Mouse (Mus musculus): ENCODE measurements around the gene F830045P16Rik.

F830045P16Rik gene

DNA sequence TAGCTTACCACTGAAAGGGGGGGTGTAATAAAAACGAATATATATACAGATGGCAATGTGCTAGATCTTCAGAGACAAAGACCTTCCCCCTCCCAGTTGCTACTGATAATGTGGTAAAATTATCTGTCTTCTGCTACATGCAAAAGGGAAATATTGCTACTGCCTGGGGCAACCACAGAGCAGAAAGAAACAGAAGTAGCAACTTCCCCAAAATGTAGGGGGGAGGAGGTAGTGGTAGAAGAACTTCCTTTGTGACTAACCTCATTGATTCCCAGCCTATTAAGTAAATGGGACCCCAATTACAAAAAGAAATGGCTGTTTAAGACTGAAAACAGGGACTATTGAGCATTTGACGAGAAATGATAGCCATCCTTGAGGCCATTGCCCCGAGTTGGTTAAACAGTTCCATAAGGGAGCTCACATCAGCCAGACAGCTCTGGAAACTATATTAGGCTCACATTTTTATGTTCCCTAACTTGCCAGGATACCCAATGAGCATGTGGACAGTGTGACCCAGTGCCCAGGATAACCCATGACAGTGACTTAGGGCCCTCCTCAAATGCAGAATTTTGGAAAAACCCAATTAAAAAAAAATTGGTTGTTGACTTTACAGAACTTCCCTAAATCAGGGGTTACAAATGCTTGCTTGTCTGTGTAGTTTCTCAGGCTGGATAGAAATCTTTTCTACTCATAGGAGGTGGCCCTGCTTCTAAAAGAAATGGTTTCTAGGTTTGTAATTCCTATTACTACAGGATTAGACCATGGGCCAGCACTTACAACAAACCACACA, 46.7 kb downstream of the F830045P16Rik start:
- DNase-seq (ENCODE audit: low read depth, low spot score), result no peak

DNA sequence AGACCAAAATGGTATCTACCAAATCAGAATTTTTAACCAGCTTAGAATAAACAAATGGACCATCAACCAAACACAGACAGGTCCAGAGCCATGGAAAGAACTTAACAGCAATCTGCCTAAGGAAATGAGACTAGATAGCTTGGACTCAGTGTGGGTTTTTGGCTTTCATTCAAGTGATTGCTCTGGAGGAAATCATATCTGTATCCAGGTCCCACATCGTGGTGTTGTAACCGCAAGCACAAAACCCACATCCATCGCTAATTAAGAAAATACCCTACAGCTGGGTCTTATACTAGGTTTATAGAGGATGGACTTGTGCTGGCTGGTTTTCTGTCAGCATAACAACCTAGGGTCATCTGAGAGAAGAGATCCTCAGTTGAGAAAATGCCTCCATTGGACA, 53.3 kb downstream of the F830045P16Rik start:
- no peak for DNase-seq (ENCODE audit: low read depth, low spot score)

DNA sequence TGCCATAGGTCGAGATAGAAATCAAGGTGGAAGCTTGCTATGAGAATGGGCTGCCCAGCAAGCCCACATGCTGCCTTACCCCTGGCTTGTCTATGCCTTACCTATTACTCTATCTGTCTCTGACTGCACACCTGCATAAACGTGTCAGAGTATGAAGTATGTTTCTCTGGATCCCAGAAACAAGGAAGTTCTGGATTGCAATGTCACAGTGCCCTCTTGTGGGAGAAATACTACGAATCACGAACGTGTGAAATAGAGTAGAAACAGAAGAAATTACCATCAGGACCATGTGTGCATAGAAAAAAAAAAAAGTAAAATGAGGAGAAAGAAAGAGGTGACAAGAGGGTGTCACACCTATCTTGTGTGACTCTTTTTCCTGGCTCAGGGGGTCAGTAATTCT, 64.5 kb downstream of the F830045P16Rik start:
- no peak for DNase-seq (ENCODE audit: low read depth, low spot score)

DNA sequence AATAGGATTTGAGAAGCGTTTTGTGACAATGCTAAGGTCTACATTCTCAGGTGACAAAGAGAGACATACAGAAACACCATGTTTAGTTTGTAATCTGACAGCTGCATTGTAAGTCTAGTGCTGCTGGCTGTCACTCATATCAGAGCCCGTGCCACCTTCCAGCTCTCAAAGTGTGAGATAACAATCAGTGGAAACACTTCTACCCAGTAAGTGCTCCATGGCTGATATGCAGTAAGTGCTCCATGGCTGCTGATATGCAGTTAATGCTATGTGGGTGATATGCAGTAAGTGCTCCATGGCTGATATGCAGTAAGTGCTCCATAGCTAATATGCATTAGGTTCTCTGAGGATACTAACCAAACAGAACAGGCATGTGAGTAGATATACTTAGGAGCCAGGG, 65.6 kb downstream of the F830045P16Rik start:
- no peak for DNase-seq (ENCODE audit: low read depth, low spot score)

DNA sequence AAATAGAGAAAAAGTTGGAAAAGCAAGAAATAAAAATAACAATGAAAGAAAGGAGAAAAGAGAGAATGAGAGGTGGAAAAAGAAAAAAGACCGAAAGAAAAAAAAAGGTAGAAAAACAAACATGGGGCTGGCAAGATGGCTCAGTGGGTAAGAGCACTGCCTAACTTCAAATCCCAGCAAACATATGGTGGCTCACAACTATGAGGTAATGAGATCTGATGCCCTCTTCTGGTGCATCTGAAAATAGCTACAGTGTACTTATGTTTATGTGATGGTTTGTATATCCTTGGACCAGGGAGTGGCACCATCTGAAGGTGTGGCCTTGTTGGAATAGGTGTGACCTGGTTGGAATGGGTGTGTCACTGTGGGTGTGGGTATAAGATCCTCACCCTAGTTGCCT, 97.6 kb downstream of the F830045P16Rik start:
- DNase-seq (ENCODE audit: low read depth, low spot score), result peak; percentile 25

DNA sequence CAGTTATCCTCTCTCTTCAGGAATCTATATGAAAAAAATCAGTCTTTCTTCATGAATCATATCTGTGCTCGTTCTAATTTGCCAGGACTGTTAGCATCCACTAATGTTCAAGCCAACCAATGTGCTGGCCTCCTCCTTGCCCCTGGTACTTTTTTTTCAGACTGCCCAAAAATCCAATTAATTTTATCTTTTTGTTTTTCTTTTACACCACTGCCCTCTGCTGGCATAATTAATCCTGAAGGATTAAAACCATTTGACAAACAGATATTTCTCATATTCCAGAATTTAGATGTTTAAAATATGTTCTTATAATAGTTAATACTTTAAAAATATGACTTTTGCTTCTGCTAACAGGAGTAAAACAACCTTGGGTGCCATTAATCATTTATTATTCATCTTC, 101.2 kb downstream of the F830045P16Rik start:
- DNase-seq (ENCODE audit: low read depth, low spot score), result no peak

DNA sequence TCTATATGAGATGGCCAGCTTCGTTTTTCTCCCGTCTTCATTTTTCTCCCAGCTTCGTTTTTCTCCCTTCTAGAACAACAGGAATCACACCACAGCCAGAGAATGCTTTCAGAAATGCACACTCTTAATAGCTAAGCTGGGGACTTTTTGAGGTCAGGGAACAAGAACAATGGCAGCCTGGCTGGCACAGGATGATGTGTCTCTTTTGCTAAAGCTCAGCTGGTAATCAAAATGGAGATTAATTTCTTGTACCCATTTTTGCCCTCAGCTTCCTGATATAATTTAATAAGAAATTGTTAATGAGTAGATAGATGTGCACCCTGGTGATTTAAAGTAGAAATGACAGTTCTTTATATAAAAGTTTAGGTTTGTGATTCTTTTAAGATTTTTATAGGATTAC, 112.7 kb downstream of the F830045P16Rik start:
- DNase-seq (ENCODE audit: low read depth, low spot score), result no peak

DNA sequence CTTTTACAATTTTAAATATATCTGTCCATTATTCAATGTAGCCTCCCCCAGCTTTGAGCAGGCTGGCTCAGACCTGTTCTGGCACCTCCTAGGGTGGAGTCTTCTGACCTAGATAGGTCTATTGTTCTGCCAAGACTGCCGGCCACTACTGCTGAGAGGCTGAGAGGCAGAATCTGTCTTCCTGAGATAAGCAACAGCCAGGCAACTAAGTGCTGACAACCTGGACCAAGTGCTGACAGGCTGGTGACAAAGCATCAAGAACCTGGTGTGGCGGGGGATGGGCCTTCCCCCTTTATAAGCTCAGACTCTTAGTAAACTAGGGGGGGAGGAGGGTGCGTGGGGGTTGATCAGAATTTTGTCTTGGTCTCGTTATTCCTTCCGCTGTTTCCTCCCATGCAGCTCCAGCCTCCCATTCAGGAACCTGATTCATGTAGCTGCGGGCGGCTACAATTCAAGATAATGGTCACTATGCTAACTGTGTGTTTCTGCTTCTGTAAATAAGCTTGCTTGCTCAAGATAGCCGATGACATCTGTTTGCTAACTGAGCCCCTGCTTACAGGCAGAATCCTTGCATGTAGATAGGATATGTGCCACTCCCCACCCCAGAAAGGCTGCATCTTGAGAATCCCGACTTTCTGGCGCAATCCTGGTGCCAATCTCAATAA, 115.4 kb downstream of the F830045P16Rik start:
- DNase-seq (ENCODE audit: low read depth, low spot score), result no peak

DNA sequence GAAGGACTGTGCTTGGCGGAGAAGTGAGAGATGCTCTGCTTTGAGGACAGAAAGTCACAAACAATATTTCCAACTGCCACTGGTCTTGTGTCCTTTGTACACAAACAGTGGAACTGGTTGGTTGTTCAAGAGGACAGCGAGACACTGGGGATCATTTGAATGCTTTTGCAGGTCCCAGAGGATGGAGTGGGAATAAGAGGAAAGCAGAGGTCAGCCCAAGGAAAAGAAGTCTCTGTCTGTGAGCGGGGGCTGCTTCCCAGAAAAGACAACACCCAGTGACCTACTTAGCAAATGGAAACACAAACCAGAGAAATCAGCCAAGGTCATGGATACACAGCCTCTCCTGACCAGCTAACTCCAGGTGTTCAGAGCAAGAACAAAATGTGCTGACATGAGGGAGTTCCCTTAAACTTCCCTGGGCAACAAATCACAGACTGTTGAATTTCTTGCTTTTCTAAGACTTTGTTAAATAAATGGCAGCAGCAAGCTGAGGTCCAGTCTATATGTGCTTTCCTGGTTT, 117.0 kb downstream of the F830045P16Rik start:
- no peak for DNase-seq (ENCODE audit: low read depth, low spot score)

DNA sequence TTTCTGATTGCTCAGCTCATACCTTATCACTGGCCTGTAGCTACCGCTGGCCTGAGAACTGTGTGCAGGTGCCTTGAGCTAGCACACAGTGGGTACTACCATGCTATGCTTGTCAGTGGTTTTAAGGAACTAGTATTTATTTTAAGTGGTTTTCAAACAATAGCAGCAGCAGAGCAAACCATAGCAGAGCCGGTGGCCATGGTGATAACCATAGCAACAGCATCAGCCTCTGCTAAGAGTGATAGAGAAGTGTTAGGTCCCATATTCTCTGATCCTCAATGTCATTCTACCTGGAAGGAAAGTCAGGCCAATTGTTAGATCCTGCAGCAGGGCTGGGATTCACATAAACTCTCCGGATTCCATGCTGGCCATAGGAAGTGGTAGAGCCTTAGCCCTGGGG, 121.8 kb downstream of the F830045P16Rik start:
- no peak for DNase-seq (ENCODE audit: low read depth, low spot score)

DNA sequence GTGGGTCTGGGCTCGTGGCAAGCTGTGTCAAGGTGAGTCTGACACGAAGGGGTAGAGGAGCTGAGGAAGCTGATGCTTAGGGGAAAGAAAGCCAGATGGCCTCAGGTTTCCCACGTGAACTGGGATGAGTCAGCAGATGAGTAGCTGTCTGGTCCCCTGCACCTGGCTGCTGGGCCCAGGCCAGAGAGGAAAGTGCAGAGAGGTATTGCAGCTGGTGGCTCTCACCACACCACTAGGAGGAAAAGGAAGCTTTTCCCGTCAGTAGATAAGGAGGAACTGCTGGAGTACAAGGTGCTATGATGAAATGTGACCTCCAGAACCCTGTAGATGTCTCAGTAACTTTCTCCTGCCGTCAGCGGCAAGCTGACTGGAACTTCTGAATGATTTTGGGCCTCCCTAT, 122.9 kb downstream of the F830045P16Rik start:
- DNase-seq (ENCODE audit: low read depth, low spot score), result no peak

DNA sequence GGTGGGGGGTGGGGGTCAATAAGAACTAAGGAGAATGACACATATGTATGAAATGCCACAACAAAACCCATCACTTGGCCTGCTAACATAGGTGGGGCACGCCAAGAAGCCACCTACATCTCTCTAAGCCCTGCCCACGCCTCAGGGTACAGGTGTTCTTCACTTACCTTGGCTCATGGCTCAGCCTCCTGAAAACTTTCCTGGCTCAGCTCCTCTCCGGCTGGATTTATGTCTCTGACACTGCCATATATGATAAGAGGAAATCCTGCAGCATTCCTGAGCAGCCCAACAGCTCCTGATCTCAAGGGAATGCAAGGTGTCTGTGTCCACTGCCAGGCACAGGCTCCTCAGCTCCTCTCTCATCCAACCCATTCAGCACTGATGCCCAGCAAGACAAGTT, 124.8 kb downstream of the F830045P16Rik start:
- DNase-seq (ENCODE audit: low read depth, low spot score), result no peak

DNA sequence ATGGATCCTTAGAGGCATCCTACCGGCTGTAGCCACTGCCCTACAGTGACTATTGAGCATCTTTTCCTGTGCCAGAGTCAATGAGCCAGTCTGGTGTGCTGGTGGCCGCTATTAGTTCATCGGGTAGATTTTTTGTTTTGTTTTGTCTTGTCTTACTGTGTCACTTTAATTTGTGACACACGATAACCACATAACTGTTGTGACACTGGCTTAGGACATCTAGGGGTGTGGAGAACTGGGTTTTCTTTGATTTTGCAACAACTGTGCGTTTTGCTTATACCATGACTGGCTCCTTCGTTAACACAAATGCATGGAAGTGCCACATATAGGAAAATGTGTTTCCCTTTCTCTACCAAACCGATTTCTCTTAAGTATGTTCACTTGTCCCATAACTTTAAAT, 126.1 kb downstream of the F830045P16Rik start:
- DNase-seq (ENCODE audit: low read depth, low spot score), result no peak

DNA sequence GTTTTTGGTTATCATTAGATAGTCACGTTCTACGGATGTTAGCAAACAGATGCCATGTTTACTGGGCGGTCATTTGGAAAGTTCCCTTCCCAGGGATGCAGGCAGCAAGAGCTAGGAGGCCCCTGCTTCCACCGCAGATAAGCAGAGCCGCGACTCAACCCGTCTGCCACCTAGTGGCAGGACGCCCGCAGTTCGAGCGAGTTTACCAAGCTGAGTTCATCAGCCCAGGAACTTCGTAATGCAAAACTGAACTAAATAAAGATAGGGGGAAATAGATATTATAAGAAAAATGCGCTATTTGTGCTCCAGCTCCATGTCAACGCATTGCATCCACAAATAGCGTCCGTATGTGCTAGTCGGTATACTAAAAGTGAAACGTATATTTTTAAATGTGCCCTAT, 127.9 kb downstream of the F830045P16Rik start:
- peak; percentile 38 for DNase-seq (ENCODE audit: low read depth, low spot score)
